Mouse (Mus musculus) limb, embryonic 12.5 days (tissue): ENCODE data around the gene Mxi1. TPM values are rescaled to one million over a fixed set of nuclear protein-coding genes. Genes with fewer than 3 reads are reported as not detected.

Experiments used
- ATAC-seq: fragments of 200-750 bp; cut with Nextera tagmentation; 2 replicates; pipeline ENCODE4 v1.8.0; 2017; ENCODE audit warnings: low read depth, moderate TSS enrichment; ENCODE audit not compliant: insufficient number of reproducible peaks, insufficient read depth, low FRiP score, low TSS enrichment
- H3K27ac ChIP-seq: fragments of 300-500 bp; sonication (generic); 2 replicates; pipeline ENCODE4 v1.5.1; 2016; ENCODE audit warnings: mild to moderate bottlenecking, moderate library complexity
- H3K27me3 ChIP-seq: fragments of 300-500 bp; sonication (generic); 2 replicates; pipeline ENCODE4 v1.6.1; 2016; ENCODE audit warnings: mild to moderate bottlenecking, moderate library complexity
- H3K36me3 ChIP-seq: fragments of 300-500 bp; sonication (generic); 2 replicates; pipeline ENCODE4 v1.6.1; 2016; ENCODE audit warnings: mild to moderate bottlenecking, moderate library complexity
- H3K4me1 ChIP-seq: fragments of 300-500 bp; sonication (generic); replicated peaks from 2 replicates; pipeline ENCODE4 v1.6.1; 2016
- H3K4me2 ChIP-seq: fragments of 300-500 bp; sonication (generic); 2 replicates; pipeline ENCODE4 v1.6.1; 2016; ENCODE audit warnings: mild to moderate bottlenecking, moderate library complexity
- H3K4me3 ChIP-seq: fragments of 300-500 bp; sonication (generic); replicated peaks from 2 replicates; pipeline ENCODE4 v1.5.1; 2016; ENCODE audit warnings: mild to moderate bottlenecking
- H3K9ac ChIP-seq: fragments of 300-500 bp; sonication (generic); replicated peaks from 2 replicates; pipeline ENCODE4 v1.6.1; 2016; ENCODE audit warnings: mild to moderate bottlenecking, moderate library complexity
- H3K9me3 ChIP-seq: fragments of 300-500 bp; sonication (generic); 2 replicates; pipeline ENCODE4 v1.6.1; 2016; ENCODE audit warnings: mild to moderate bottlenecking, moderate library complexity
- whole genome bisulfite sequencing: fragments of 180-500 bp; shearing (Covaris S2); methylation state at CpG from one replicate; pipeline ENCODE4 v1.1.7; 2016; 5-methylcytosine and 5-hydroxymethylcytosine counted together
- polyA plus RNA-seq: library from polyadenylated mRNA; unstranded; fragments of >200 nt; fragmentation: Nextera tagmentation; extraction: Ambion mirVana; gene quantifications from 2 replicates; pipeline ENCODE4 v1.2.1, GENCODE M21; 2016

Mxi1 gene
- polyA plus RNA-seq, 1 experiment from 2014 or later: 46.6 TPM

DNA sequence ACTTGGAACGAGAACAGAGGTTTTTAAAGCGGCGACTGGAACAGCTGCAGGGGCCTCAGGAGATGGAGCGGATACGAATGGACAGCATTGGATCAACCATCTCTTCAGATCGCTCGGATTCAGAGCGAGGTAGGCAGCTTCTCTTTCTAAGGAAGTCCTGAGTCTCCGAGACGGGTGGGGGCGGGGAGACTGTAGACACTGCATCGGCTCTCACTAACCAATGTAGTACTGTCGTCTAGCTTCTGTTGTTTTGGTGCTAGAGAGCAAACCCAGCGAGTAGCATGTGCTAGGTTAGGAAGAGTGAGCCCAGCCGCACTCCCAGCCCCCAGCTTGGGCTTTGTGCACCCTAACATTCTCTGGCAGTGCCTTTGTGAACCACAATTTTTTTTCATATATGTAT lies 59.9 kb downstream of the Mxi1 start:
- H3K4me1 ChIP-seq: peaks cover 44% of the 10 kb centered on the region
- peak overlapping the region; percentile 26; the same call in 1 of the 2 replicates for H3K27ac ChIP-seq
- H3K36me3 ChIP-seq: peaks cover 39% of the 10 kb centered on the region
- WGBS: 82% methylated on average over 15 of the region's 15 CpGs
- H3K27me3 ChIP-seq: no peaks in the 10 kb centered on the region
- no peak overlapping the region for H3K4me2 ChIP-seq
- no peak overlapping the region for H3K4me3 ChIP-seq
- H3K9ac ChIP-seq: no peak overlapping the region
- no peak for ATAC-seq
- H3K9me3 ChIP-seq: no peaks in the 10 kb centered on the region

DNA sequence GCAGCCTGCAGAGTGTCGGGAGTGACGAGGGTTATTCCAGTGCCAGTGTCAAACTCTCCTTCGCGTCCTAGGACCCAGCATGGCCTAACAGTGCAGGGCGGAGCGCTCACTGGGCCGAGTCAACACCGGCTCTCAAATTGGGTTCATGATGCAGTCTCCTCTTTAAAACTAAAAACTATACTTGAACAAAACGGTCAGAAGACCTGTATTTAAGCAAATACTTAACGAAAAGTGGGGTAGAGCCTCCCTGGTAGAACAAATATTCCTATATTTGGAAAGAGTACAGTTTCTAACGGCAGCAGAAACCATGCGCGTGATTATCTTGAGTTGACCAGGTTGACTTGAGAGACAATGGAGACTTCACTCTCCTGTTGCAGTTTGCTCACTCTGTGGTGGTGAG lies 61.3 kb downstream of the Mxi1 start, which contains the start of gene Gm10197:
Gene Gm10197 (minus strand): TSS at position 101 of the 400 bp plus-strand sequence.
- Histone ChIP-seq H3K36me3 (peaks cover 53% of the 10 kb centered on the region), H3K9ac (no peak within 1 kb of the TSS), H3K27me3 (no peaks in the 10 kb centered on the region), H3K4me3 (no peak within 1 kb of the TSS), H3K4me1 (peaks cover 36% of the 10 kb centered on the region), H3K9me3 (no peaks in the 10 kb centered on the region), H3K27ac (peak within 1 kb of the TSS; percentile 75), H3K4me2 (no peak within 1 kb of the TSS)
- 82% methylated on average over 13 of the region's 13 CpGs for WGBS
- ATAC-seq: no peak

DNA sequence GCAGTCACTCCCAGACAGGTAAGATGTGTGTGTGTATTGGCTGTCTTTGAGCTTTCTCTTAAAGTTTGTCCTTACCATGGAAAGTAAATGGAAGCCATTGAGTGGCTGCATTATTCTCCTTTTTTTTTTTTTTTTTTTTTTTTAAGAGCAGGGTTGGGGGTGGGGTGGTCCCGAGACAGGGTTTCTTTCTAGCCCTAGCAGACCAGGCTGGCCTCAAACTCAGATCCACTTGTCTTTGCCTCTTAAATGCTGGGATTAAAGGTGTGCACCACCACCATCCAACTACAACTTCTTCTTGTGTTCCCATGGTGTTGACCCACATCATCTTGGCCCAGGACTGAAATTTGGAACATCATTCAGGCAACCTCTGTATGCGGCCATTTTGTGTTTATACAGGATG lies 63.3 kb downstream of the Mxi1 start:
- no peak overlapping the region for H3K27ac ChIP-seq
- no peaks in the 10 kb centered on the region for H3K27me3 ChIP-seq
- no peak overlapping the region for H3K4me2 ChIP-seq
- H3K9ac ChIP-seq: no peak overlapping the region
- no peak overlapping the region for H3K4me3 ChIP-seq
- ATAC-seq: no peak
- H3K36me3 ChIP-seq: peaks cover 63% of the 10 kb centered on the region
- WGBS: 86% methylated on average over 2 of the region's 2 CpGs
- peaks cover 28% of the 10 kb centered on the region for H3K4me1 ChIP-seq
- no peaks in the 10 kb centered on the region for H3K9me3 ChIP-seq

DNA sequence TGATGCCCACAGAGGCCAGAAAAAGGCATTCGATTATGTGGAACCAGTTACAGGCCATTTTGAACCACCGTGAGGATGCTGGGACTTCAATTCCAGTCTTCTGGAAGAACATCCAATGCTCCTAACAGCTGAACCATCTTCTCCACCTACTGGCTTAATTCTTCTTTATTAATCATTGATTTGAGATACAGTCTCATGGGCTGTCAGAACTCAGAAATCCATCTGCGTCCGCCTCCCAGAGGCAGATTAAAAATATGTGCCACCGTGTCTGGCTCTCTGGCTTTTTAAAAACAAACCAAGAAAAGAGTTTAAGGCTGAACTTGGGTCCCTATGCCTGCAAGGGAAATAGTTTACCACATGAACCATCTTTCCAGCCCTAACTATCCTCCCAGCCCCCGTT lies 65.0 kb downstream of the Mxi1 start:
- no peak overlapping the region for H3K9ac ChIP-seq
- peaks cover 72% of the 10 kb centered on the region for H3K36me3 ChIP-seq
- no peak for ATAC-seq
- no peaks in the 10 kb centered on the region for H3K27me3 ChIP-seq
- no peaks in the 10 kb centered on the region for H3K9me3 ChIP-seq
- H3K4me1 ChIP-seq: peaks cover 12% of the 10 kb centered on the region
- 92% methylated on average over 6 of the region's 6 CpGs for WGBS
- no peak overlapping the region for H3K4me3 ChIP-seq
- H3K27ac ChIP-seq: no peak overlapping the region
- H3K4me2 ChIP-seq: no peak overlapping the region

DNA sequence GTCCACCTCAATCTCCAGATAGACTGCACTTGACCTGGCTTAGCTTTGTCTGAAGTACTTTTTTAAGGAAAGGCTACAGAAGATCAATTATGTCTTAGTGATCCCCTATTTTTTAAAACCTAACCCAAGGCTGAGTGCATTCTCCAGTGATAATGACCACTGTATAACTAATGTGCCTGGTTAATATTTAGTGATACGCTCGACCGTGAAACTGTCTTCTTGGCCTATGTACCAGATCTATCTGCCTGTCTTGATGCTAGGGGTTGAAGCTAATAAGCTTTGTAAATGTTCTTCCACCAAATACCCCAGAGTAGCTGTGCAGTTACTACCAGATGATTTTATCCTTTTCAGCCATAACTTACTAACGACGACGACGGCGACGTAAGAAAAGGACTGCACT lies 65.5 kb downstream of the Mxi1 start:
- no peaks in the 10 kb centered on the region for H3K27me3 ChIP-seq
- peaks cover 77% of the 10 kb centered on the region for H3K36me3 ChIP-seq
- 92% methylated on average over 9 of the region's 9 CpGs for WGBS

DNA sequence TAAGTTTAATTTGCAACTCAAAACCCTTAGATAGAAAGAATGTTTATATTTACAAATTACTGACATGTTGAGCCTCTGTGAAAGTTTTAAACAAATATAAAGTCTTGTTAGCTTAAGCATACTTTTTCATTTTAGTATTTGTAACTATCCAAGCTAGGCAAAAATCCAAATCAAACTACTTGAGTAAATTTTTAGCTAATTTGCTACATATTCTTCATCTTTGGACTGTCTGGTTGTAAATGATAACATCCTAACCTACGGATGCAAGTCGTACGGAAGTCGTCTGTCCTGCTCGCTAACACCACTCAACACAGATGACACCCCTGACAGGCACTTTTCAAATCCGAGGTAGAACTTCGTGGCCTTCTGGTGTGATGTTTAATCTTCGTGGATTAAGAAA lies 67.3 kb downstream of the Mxi1 start:
- no peak for ATAC-seq
- H3K4me2 ChIP-seq: no peak overlapping the region
- H3K27me3 ChIP-seq: no peaks in the 10 kb centered on the region
- no peak overlapping the region for H3K27ac ChIP-seq
- no peak overlapping the region for H3K4me3 ChIP-seq
- H3K9me3 ChIP-seq: no peaks in the 10 kb centered on the region
- H3K4me1 ChIP-seq: 0 out of 2 replicates have a peak, but pooled peaks cover 3% of the 10 kb centered on the region
- H3K36me3 ChIP-seq: peaks cover 79% of the 10 kb centered on the region
- WGBS: 90% methylated on average over 8 of the region's 8 CpGs
- no peak overlapping the region for H3K9ac ChIP-seq

More for the DNA sequence above, 65.5 kb downstream of the Mxi1 start:
- no peak overlapping the region for H3K9ac ChIP-seq
- H3K4me2 ChIP-seq: no peak overlapping the region
- H3K9me3 ChIP-seq: no peaks in the 10 kb centered on the region
- no peak for ATAC-seq
- no peak overlapping the region for H3K4me3 ChIP-seq
- H3K4me1 ChIP-seq: peaks cover 8% of the 10 kb centered on the region
- H3K27ac ChIP-seq: no peak overlapping the region

DNA sequence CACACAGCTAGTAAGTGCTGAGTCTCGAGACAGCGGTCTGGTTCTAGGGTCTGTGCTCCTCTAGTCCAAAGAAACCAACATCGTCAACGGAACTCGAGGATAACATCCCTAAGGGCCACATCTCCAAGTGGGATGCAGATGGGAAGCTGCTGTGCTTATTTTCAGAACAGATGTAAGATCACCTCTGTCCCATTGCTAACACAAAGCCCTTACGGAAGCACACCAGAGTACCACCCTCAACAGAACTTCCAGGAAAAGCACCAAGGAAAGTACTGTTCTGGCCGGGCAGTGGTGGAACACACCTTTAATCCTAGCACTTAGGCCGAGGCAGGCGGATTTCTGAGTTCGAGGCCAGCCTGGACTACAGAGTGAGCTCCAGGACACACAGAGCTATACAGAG lies 68.1 kb downstream of the Mxi1 start:
- H3K4me3 ChIP-seq: no peak overlapping the region
- H3K27ac ChIP-seq: no peak overlapping the region
- no peak overlapping the region for H3K4me2 ChIP-seq
- H3K9me3 ChIP-seq: no peaks in the 10 kb centered on the region
- WGBS: 91% methylated on average over 10 of the region's 10 CpGs
- ATAC-seq: no peak
- H3K4me1 ChIP-seq: no peaks in the 10 kb centered on the region
- H3K36me3 ChIP-seq: peaks cover 80% of the 10 kb centered on the region
- H3K27me3 ChIP-seq: no peaks in the 10 kb centered on the region
- no peak overlapping the region for H3K9ac ChIP-seq

DNA sequence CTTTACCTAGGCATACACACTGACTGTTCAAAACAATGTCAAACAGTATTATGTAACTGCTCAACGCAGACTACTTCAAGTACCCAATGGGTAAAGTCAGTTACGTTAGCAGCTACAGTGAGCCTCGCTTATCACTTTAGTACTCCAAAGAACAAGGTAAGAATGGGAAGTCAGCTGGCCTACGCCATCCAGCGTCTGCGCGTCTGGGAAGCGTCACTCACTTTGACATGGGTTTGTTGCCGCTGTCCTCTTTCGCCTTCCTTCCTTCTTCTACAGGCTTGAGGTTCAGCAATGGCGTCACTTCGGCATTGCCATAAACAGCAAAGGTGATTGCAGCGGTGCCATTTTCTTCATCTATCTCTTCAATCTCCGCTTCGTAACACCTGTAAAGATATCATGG lies 73.0 kb downstream of the Mxi1 start:
- ATAC-seq: no peak
- WGBS: 94% methylated on average over 15 of the region's 15 CpGs
- Histone ChIP-seq H3K4me2 (no peak overlapping the region), H3K27ac (no peak overlapping the region), H3K9ac (no peak overlapping the region), H3K9me3 (no peaks in the 10 kb centered on the region), H3K4me3 (no peak overlapping the region), H3K36me3 (peaks cover 87% of the 10 kb centered on the region), H3K27me3 (no peaks in the 10 kb centered on the region), H3K4me1 (no peaks in the 10 kb centered on the region)

DNA sequence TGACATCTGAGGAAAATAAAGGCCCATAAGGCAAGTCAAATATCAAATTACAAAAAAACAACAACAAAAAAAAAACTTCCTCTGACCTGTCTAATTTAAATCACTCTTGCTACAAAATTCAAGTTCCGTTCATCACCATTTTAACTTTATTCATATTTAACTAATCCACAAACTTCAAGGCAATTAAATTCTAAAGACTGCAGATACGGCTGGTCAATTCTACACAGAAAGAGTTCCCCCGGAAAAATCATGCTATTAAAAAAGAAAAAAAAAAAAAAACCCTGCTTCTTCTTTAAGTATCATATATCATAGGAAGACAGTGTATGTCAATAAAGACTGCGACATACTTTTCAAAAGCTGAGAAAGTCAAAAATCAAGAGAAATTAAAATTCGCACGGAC lies 79.1 kb downstream of the Mxi1 start:
- Histone ChIP-seq H3K27me3 (no peaks in the 10 kb centered on the region), H3K4me3 (peak overlapping the region; percentile 98), H3K27ac (peak overlapping the region; percentile 99), H3K36me3 (peaks cover 42% of the 10 kb centered on the region), H3K4me1 (peaks cover 11% of the 10 kb centered on the region), H3K9me3 (no peaks in the 10 kb centered on the region), H3K9ac (peak overlapping the region; percentile 98), H3K4me2 (peak overlapping the region; percentile 58)
- ATAC-seq: no peak
- 18% methylated on average over 6 of the region's 6 CpGs for WGBS

DNA sequence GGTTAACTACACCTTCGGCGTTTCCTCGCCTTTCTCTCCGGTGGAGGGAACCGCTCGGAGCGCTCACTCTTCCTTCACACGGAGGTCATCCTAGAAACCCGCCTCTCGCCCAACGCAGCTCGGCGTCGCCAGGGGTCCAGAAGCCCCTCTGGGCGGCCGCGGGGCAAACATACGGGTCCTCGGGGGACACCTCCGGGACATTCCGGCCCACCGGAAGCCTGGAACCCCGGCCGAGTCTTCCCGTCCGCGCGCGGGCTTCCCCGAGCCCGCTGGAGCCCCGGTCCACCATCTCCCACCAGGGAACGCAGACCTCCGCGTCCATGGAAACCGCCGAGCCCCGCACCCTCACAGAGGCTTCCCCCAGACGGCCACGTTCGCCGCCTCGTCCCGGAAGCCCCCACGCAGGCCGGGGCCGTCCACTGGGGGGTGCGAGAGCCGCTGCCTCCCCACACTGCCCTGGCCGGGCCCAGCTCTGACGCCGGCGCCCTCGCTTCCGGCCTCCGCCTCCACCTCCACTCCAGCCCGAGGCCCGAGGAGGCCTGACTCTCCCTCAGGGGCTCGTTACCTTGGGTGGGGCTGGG lies 79.6 kb downstream of the Mxi1 start:
- Histone ChIP-seq H3K27ac (peak overlapping the region; percentile 99), H3K4me1 (peaks cover 11% of the 10 kb centered on the region), H3K9me3 (no peaks in the 10 kb centered on the region), H3K4me2 (peak overlapping the region; percentile 58), H3K9ac (peak overlapping the region; percentile 98), H3K27me3 (no peaks in the 10 kb centered on the region), H3K4me3 (peak overlapping the region; percentile 98), H3K36me3 (peaks cover 37% of the 10 kb centered on the region)
- WGBS: under 1% methylated on average over 59 of the region's 59 CpGs
- ATAC-seq: peak; percentile 85

DNA sequence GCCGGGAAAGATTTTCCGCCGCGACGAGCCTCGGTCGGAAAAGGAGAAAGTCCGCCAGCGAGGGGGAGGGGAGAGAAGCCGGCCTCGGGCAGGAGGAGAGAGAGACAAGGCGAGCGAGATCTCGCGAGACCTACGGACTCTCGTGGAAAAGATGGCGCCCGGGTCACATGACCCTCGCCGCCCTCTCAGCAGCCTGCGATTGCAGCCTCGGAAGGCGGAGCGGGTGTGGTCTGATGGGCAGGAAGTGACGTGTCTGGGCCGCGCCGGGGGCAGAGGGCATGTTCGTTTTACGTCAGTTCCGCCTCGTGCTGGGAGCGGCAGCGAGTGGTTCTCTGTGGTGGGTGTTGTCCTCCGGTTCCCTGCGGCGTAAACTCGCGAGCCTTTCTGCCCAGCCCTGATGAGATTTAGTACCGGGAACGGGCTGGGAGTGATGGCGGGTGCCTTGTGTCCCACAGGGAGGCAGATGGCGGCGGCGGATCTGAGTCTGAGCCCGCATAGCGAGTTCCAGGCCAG lies 80.2 kb downstream of the Mxi1 start, which contains the start of gene Smndc1:
Gene Smndc1 (minus strand): TSS at position 84 of the 513 bp plus-strand sequence.
- Histone ChIP-seq H3K27ac (peak within 1 kb of the TSS; percentile 99), H3K9me3 (no peaks in the 10 kb centered on the region), H3K4me2 (peak within 1 kb of the TSS; percentile 76), H3K4me1 (peaks cover 11% of the 10 kb centered on the region), H3K4me3 (peak within 1 kb of the TSS; percentile 98), H3K27me3 (no peaks in the 10 kb centered on the region), H3K9ac (peak within 1 kb of the TSS; percentile 98), H3K36me3 (peaks cover 33% of the 10 kb centered on the region)
- WGBS: under 1% methylated on average over 48 of the region's 48 CpGs
- ATAC-seq: peak; percentile 98

DNA sequence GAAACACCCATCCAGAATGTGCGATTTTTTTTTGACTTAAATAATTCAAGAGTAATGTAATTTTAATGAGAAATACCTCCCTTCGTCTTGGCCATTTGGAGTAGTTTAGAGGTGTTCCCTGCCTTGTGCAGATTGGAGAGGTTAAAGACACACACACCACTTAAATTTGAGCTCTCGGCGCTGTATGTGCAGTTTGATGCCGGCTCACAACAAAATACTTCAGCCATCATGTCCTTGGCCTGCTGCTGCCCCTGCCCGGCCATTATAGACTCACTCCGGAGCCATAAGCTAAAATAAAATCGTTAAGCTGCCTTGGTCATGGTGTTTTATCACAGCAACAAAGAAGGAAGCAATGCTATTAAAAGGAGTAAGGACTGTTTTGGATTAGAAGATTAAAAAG lies 81.1 kb downstream of the Mxi1 start:
- H3K27ac ChIP-seq: peak overlapping the region; percentile 88; the same call in 1 of the 2 replicates
- H3K4me1 ChIP-seq: peaks cover 11% of the 10 kb centered on the region
- 42% methylated on average over 8 of the region's 8 CpGs for WGBS
- no peaks in the 10 kb centered on the region for H3K9me3 ChIP-seq
- H3K4me3 ChIP-seq: peak overlapping the region; percentile 98
- H3K4me2 ChIP-seq: peak overlapping the region; percentile 76
- H3K27me3 ChIP-seq: no peaks in the 10 kb centered on the region
- peak overlapping the region; percentile 98 for H3K9ac ChIP-seq
- peaks cover 25% of the 10 kb centered on the region for H3K36me3 ChIP-seq
- no peak for ATAC-seq
